Mouse (Mus musculus) regulatory T cell (primary cell): ENCODE data around the gene Brd1.

Experiments
- in situ Hi-C: fragments of 300-600 bp; cut with MboI, MseI; formaldehyde crosslinking; loops from one replicate; pipeline ENCODE4 v1.15.1; 2025; ENCODE audit warnings: high pct_unique_total_duplicates

Brd1 gene

GRCm38 (mm10) chr15:88691129-88691528 is 42.9 kb downstream of the Brd1 start:
- in situ Hi-C loops = no loop called here

- in situ Hi-C loops = no loop called here
Observed at GRCm38 (mm10) chr15:88688120-88688519, 45.9 kb downstream of the Brd1 start.

- in situ Hi-C loops = no loop called here
Observed at GRCm38 (mm10) chr15:88686725-88687124, 47.3 kb downstream of the Brd1 start.

- in situ Hi-C loops = no loop called here
Observed at GRCm38 (mm10) chr15:88684039-88684438, 50.0 kb downstream of the Brd1 start.

GRCm38 (mm10) chr15:88680931-88681330 is 53.1 kb downstream of the Brd1 start:
- in situ Hi-C loops = no loop called here

- in situ Hi-C loops = no loop called here
Observed at GRCm38 (mm10) chr15:88677568-88677967, 56.5 kb downstream of the Brd1 start.

GRCm38 (mm10) chr15:88675998-88676397 is 58.0 kb downstream of the Brd1 start:
- in situ Hi-C loops = no loop called here

GRCm38 (mm10) chr15:88668693-88669092 is 65.3 kb downstream of the Brd1 start:
- in situ Hi-C loops = no loop called here

GRCm38 (mm10) chr15:88667653-88668052 is 66.4 kb downstream of the Brd1 start:
- in situ Hi-C loops = no loop called here

GRCm38 (mm10) chr15:88665846-88666245 is 68.2 kb downstream of the Brd1 start:
- in situ Hi-C loops = no loop called here

GRCm38 (mm10) chr15:88663041-88663440 is 71.0 kb downstream of the Brd1 start:
- in situ Hi-C loops = no loop called here

- in situ Hi-C loops = no loop called here
Observed at GRCm38 (mm10) chr15:88662111-88662850, 71.8 kb downstream of the Brd1 start.

- in situ Hi-C loops = no loop called here
Observed at GRCm38 (mm10) chr15:88661654-88662053, 72.4 kb downstream of the Brd1 start.

GRCm38 (mm10) chr15:88652006-88652405 is 82.0 kb downstream of the Brd1 start:
- in situ Hi-C loops = no loop called here

- in situ Hi-C loops = no loop called here
Observed at GRCm38 (mm10) chr15:88651019-88651418, 83.0 kb downstream of the Brd1 start.
